Mouse (Mus musculus) midbrain, embryonic 11.5 days (tissue): Measurements from ENCODE around the gene Frzb. TPM values are rescaled to one million over a fixed set of nuclear protein-coding genes. Genes with fewer than 3 reads are reported as not detected.

Source experiments
- ATAC-seq: fragments of 200-750 bp; cut with Nextera tagmentation; 2 replicates; pipeline ENCODE4 v1.8.0; 2017; ENCODE audit warnings: moderate TSS enrichment, moderate library complexity; ENCODE audit not compliant: low FRiP score
- DNase-seq: peaks from one replicate; pipeline ENCODE4 v3.0.0; 2015; ENCODE audit warnings: low spot score; ENCODE audit errors: missing footprints
- H3K27ac ChIP-seq: fragments of 300-500 bp; sonication (generic); 2 replicates; pipeline ENCODE4 v1.5.1; 2014; ENCODE audit warnings: low read depth, low read length
- H3K27me3 ChIP-seq: fragments of 300-500 bp; sonication (generic); 2 replicates; pipeline ENCODE4 v1.6.1; 2014; ENCODE audit warnings: mild to moderate bottlenecking, low read length, moderate library complexity, mixed read lengths; ENCODE audit not compliant: control insufficient read depth, insufficient read depth
- H3K36me3 ChIP-seq: fragments of 300-500 bp; sonication (generic); 2 replicates; pipeline ENCODE4 v1.6.1; 2014; ENCODE audit warnings: mild to moderate bottlenecking, low read length, moderate library complexity, mixed read lengths; ENCODE audit not compliant: control insufficient read depth, insufficient read depth
- H3K4me1 ChIP-seq: fragments of 300-500 bp; sonication (generic); 2 replicates; pipeline ENCODE4 v1.6.1; 2014; ENCODE audit warnings: low read length; ENCODE audit not compliant: control insufficient read depth, insufficient read depth
- H3K4me2 ChIP-seq: fragments of 300-500 bp; sonication (generic); 2 replicates; pipeline ENCODE4 v1.6.1; 2014; ENCODE audit warnings: mild to moderate bottlenecking, moderate library complexity
- H3K4me3 ChIP-seq: fragments of 300-500 bp; sonication (generic); 2 replicates; pipeline ENCODE4 v1.5.1; 2014; ENCODE audit warnings: low read depth, low read length
- H3K9ac ChIP-seq: fragments of 300-500 bp; sonication (generic); 2 replicates; pipeline ENCODE4 v1.6.1; 2014; ENCODE audit warnings: low read length
- H3K9me3 ChIP-seq: fragments of 300-500 bp; sonication (generic); 2 replicates; pipeline ENCODE4 v1.6.1; 2016; ENCODE audit warnings: low read length; ENCODE audit not compliant: control insufficient read depth
- WGBS: fragments of 180-500 bp; shearing (Covaris S2); extraction: QIAGEN DNeasy Blood & Tissue Kit; methylation state at CpG from one replicate; pipeline ENCODE4 v1.1.7; 2014; 5-methylcytosine and 5-hydroxymethylcytosine counted together
- polyA plus RNA-seq: library from polyadenylated mRNA; unstranded; fragments of >200 nt; fragmentation: Nextera tagmentation; extraction: Ambion mirVana; gene quantifications from 2 replicates; pipeline ENCODE4 v1.2.1, GENCODE M21; 2014

Gene Frzb
- polyA plus RNA-seq, 1 experiment from 2014 or later, result 11.4 TPM

DNA sequence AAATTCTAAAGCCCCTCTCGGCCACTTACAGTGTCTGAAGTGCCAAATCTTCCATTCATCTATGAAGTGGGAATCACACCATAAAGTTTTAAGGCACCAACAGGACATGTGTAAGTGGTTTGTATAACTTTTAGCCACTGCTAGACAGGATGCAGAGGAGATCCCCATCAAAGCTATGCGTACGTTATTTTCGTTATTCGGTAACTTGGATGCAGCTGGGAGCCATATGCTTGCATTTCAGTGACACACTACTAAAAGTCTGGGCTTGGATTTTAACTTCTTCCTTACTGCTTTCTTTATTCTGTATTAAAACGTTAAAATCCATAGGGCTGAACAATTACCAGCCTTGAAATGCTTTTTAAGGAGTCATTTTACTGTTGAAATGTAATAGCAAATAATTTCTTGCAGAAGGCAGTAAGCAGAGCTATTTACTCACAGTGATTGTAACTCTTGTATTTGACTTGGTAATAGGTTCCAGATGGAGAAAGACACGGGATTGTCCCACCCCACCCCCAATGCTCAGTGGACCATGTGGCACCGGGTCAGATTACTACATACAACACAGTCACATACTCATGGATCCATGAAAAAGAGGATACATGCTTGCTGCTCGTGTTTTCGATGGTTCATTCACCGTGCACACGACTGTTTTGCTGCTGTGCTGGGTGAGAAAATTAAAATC is 37.4 kb downstream of the Frzb start:
- Histone ChIP-seq H3K4me3 (no peak overlapping the region), H3K9ac (no peak overlapping the region), H3K9me3 (no peaks in the 10 kb centered on the region), H3K4me1 (no peaks in the 10 kb centered on the region), H3K27ac (no peak overlapping the region), H3K27me3 (no peaks in the 10 kb centered on the region), H3K4me2 (no peak overlapping the region), H3K36me3 (no peaks in the 10 kb centered on the region)
- DNase-seq, result no peak
- WGBS, result 70% methylated on average over 12 of the region's 12 CpGs
- ATAC-seq, result no peak

DNA sequence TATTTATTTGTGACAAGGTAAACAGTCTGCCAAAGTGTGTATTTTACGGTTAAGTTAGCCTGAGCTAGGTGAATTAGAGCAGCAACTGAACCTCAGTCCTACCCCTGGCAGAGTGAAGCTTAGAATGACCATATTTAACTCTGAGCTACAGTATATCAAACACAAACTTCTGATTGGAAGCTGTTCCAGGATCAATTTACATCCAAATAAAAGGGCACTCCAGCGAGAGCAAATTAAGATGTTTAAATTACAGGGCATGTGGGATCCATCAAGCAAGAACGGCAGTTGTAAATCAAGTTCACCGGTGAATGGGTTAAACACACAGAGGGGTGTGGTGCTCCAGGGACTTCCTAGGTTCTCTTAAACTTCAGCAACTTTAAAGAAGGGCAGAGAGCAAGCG is 42.7 kb downstream of the Frzb start:
- Histone ChIP-seq H3K9ac (no peak overlapping the region), H3K36me3 (no peaks in the 10 kb centered on the region), H3K27me3 (no peaks in the 10 kb centered on the region; the same call in none of the 2 replicates), H3K4me1 (no peaks in the 10 kb centered on the region), H3K4me3 (no peak overlapping the region), H3K27ac (no peak overlapping the region), H3K9me3 (no peaks in the 10 kb centered on the region), H3K4me2 (no peak overlapping the region)
- DNase-seq, result no peak
- WGBS, result 48% methylated on average over 5 of the region's 5 CpGs
- no peak for ATAC-seq

DNA sequence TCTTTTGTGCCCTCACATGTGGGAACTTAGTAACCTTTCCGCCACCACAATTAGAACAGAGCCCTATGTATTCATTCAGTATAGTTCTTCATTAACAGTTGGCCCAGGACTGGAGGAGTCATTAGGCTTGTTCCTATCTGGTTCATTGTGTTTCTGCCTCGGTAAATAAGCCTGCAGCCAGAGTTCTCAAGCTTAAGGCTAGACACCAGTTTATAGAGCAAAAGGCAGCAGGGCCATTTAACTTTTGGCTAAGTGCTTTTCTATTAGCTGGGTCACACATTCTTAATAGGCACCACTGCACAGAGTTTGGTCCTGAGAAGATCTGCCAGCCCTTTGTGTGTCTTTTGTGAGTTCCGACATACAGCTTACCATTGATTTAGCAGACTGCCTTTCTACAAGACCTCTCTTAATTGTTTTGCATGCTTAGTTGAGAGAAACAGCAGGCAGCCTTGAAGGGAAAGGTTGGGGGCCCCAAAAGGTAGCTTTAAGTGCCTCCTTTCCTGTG is 48.8 kb downstream of the Frzb start:
- DNase-seq (peak; percentile 91), ATAC-seq (peak; percentile 82)
- no peaks in the 10 kb centered on the region; the same call in none of the 2 replicates for H3K27me3 ChIP-seq
- no peaks in the 10 kb centered on the region for H3K36me3 ChIP-seq
- H3K9me3 ChIP-seq, result no peaks in the 10 kb centered on the region
- no peak overlapping the region for H3K4me3 ChIP-seq
- WGBS, result 4% methylated on average over 3 of the region's 3 CpGs
- no peak overlapping the region for H3K9ac ChIP-seq
- H3K4me1 ChIP-seq, result peaks cover 16% of the 10 kb centered on the region
- H3K27ac ChIP-seq, result no peak overlapping the region
- 0 out of 2 replicates have a peak overlapping the region, but pooled peaks have one; percentile 9 for H3K4me2 ChIP-seq

DNA sequence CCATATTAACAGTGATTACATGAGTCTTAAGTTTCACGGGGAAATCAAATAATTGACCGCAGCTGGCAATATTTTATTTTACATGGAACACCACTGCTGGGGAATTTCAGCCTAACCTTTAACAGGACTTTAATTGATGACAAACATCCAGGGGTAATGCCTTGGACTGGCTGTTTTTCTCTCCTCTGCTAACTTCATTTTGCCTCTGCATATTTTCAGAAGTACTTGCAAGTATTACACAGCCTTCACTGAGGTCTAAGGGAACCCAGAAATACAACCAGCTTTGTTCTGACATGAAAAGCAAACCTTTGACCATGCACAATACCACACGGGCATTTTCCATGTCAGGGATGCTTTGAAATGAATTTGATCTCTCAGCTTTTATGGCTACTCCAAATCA is 50.6 kb downstream of the Frzb start:
- DNase-seq (no peak), ATAC-seq (no peak)
- Histone ChIP-seq H3K9ac (no peak overlapping the region), H3K4me2 (no peak overlapping the region), H3K9me3 (no peaks in the 10 kb centered on the region), H3K27me3 (no peaks in the 10 kb centered on the region; the same call in 1 of the 2 replicates), H3K4me3 (no peak overlapping the region), H3K36me3 (no peaks in the 10 kb centered on the region), H3K27ac (no peak overlapping the region), H3K4me1 (peaks cover 16% of the 10 kb centered on the region)
- 49% methylated on average over 3 of the region's 3 CpGs for WGBS

- no peaks in the 10 kb centered on the region; the same call in 1 of the 2 replicates for H3K27me3 ChIP-seq
- no peak overlapping the region for H3K4me3 ChIP-seq
- peaks cover 16% of the 10 kb centered on the region for H3K4me1 ChIP-seq
- no peak overlapping the region for H3K9ac ChIP-seq
- WGBS, result 73% methylated on average over 7 of the region's 7 CpGs
- no peaks in the 10 kb centered on the region for H3K36me3 ChIP-seq
- H3K27ac ChIP-seq, result no peak overlapping the region
- no peak overlapping the region for H3K4me2 ChIP-seq
- DNase-seq (no peak), ATAC-seq (no peak)
- H3K9me3 ChIP-seq, result no peaks in the 10 kb centered on the region
These were observed 51.4 kb downstream of the Frzb start for GRCm38 (mm10) chr2:80396057-80396456.

DNA sequence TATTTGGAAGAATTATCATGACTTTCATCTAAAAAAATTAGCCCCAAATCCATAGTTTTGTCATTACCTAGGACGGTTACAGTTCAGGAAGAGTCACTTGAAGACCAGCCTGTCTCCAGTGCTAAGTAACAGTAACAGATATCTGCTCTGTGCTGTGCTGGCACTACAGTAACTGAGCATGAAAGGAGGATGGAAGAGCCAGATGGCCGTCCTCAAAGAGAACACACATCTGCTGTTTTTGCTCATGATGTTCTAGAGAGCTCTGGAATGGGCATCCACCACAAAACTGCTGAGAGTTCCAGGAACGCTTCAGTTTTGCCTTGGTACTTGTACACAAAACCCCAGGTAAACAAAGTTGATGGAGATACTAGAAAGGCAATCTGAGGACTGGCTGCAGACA is 59.1 kb downstream of the Frzb start:
- Histone ChIP-seq H3K36me3 (no peaks in the 10 kb centered on the region), H3K4me2 (no peak overlapping the region), H3K9me3 (no peaks in the 10 kb centered on the region), H3K27me3 (no peaks in the 10 kb centered on the region), H3K9ac (no peak overlapping the region), H3K4me1 (no peaks in the 10 kb centered on the region), H3K4me3 (no peak overlapping the region), H3K27ac (no peak overlapping the region)
- 86% methylated on average over 3 of the region's 3 CpGs for WGBS
- ATAC-seq (no peak), DNase-seq (no peak)

DNA sequence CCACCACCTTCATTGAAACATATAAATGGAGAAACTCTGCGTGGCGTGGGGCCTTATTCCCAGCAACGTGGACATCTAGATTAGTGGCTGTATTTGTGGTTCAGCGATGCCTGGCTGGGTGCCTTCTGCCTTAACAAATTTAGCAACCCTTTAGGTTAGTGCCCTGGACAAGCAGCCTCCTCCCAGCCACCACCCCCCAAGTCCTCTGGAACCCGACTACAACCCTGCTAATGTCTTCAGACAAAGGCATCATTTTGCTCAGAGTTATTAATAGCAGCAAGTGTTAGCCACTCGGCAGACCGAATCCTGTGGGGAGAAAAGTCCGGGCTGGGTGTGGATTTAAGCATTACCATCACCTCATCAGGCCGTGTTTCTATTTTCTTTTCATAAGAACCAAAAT is 59.8 kb downstream of the Frzb start:
- H3K27me3 ChIP-seq, result no peaks in the 10 kb centered on the region
- no peak overlapping the region for H3K27ac ChIP-seq
- no peak overlapping the region for H3K4me2 ChIP-seq
- no peak overlapping the region for H3K9ac ChIP-seq
- no peaks in the 10 kb centered on the region for H3K9me3 ChIP-seq
- no peak for ATAC-seq
- no peak overlapping the region for H3K4me3 ChIP-seq
- 84% methylated on average over 9 of the region's 9 CpGs for WGBS
- DNase-seq, result no peak
- no peaks in the 10 kb centered on the region for H3K36me3 ChIP-seq
- no peaks in the 10 kb centered on the region for H3K4me1 ChIP-seq

DNA sequence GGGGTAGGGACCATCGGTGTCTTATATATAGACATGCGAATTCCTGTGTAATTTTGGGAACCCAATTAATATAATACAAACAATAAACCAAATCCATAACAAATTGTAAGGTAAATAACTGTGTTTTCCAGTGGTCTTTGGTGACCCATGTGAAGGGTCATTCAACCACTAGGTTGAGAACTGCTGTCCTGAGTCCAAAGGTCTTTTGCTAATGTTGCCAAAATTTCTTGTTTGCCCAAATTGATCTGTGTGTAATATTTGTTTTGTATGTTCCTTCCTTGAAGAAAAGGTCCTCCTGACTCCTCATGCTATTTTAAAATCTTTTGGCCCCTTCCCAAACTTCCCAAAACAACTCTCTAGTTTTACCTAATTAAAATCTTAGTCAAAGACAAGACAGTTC is 61.2 kb downstream of the Frzb start:
- no peaks in the 10 kb centered on the region for H3K4me1 ChIP-seq
- no peak overlapping the region for H3K9ac ChIP-seq
- H3K4me3 ChIP-seq, result no peak overlapping the region
- H3K27me3 ChIP-seq, result no peaks in the 10 kb centered on the region
- WGBS, result 90% methylated on average over 2 of the region's 2 CpGs
- no peak for DNase-seq
- no peaks in the 10 kb centered on the region for H3K36me3 ChIP-seq
- no peaks in the 10 kb centered on the region for H3K9me3 ChIP-seq
- H3K27ac ChIP-seq, result no peak overlapping the region
- no peak for ATAC-seq
- H3K4me2 ChIP-seq, result no peak overlapping the region

DNA sequence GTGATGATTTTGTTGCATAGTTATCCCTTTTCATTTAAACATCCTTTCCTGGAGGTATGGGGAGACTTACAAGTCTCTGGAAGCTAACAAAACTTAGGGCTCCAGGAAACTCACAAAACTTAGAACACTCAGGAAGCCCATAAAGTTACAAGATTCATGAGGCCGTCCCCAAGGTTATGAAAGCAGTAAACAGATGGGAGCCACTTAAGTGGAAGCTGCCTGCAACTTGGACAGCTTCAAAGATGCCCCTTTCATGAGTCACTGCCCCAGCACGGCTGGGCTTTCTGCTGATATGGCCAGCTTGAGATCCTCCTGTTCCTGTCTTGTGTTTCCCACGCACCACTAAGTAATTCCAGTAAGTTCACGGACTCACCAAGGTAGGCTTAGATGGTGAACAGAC is 63.0 kb downstream of the Frzb start:
- Histone ChIP-seq H3K27me3 (no peaks in the 10 kb centered on the region), H3K4me3 (no peak overlapping the region), H3K9ac (no peak overlapping the region), H3K4me2 (no peak overlapping the region), H3K36me3 (no peaks in the 10 kb centered on the region), H3K27ac (no peak overlapping the region), H3K4me1 (no peaks in the 10 kb centered on the region), H3K9me3 (no peaks in the 10 kb centered on the region)
- 82% methylated on average over 4 of the region's 4 CpGs for WGBS
- no peak for DNase-seq
- ATAC-seq, result no peak
